In the genomic region with DNA sequence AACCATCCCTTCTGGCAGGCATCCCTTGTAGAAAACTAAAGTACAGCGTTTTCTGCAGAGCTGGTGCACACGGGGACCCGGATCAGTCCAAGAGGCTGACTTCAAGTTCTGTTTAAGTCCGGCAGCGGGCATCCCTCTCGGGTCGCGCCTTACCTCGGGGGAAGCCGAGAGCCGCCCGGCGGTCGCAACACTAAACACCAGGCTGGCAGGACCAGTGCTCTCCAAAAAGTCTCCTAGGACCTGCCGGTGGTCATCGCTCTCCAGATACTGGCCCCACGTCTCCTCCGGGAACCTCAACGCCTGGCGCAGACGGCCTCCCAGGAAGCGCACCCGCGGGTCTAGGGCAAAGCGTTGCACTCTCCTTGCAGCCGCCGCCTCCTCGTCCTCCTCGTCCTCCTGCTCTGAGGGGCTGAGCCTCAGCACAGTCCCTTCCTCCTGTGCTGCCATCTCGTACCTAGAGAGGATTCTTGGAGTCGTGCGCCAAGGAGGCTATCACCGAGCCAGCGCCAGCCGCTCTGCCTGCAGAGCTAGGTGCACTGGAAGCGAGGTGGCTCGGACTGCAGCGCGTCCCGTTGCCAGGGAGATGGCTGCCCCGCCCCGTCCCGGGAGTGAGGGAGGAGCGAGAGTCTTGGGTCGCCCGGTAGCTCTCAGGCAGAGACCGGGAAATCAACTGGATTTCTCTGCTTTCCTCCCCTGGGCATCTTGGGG, we compare ENCODE assay signal across 8 mouse cellular contexts. TPM values are rescaled to one million over a fixed set of nuclear protein-coding genes. Genes with fewer than 3 reads are reported as not detected.
DNase-seq lines count a peak whose midpoint lies in the region; ATAC-seq and TF ChIP-seq lines count a peak whose summit lies in the region.

TSS of gene Dnah11 (minus strand) at position 658 of the 708 bp plus-strand sequence.

- H3K36me3 ChIP-seq in G1E (replicated peaks) = no peaks in the 10 kb centered on the region
- no peaks in the 10 kb centered on the region for H3K36me3 ChIP-seq in forebrain, postnatal 0 days (ENCODE audit: insufficient read depth)

- intact Hi-C loops in heart, postnatal 36 days (cut with DNase I) = loop anchor here (10.0 kb wide), 1 partner anchor 636 kb away; no protein-coding TSS in a partner anchor

- H3K4me1 ChIP-seq in G1E (ENCODE audit: insufficient read depth, low read depth, low read length) = peaks cover 10% of the 10 kb centered on the region
- no peaks in the 10 kb centered on the region for H3K4me1 ChIP-seq in forebrain, postnatal 0 days (ENCODE audit: insufficient read depth)
- H3K4me1 ChIP-seq in lung, adult 2 months (ENCODE audit: control insufficient read depth, insufficient read depth, low read length) = no peaks in the 10 kb centered on the region; the same call in 1 of the 2 replicates
- peaks cover 9% of the 10 kb centered on the region; the same call in 1 of the 2 replicates for H3K4me1 ChIP-seq in olfactory bulb, adult 2 months (ENCODE audit: control insufficient read depth, insufficient read depth, low read length)

- peak within 1 kb of the TSS; percentile 40 for H3K9ac ChIP-seq in forebrain, postnatal 0 days

- no peak for TF ChIP-seq CTCF in G1E (IDR thresholded peaks at IDR 0.05; ENCODE audit: low read depth, low read length)
- no peak for TF ChIP-seq CTCF in forebrain, postnatal 0 days (IDR thresholded peaks at IDR 0.05; ENCODE audit: low read depth)
- TF ChIP-seq CTCF in lung, adult 2 months (IDR thresholded peaks at IDR 0.05; ENCODE audit: insufficient read depth, low read length) = no peak
- TF ChIP-seq CTCF in olfactory bulb, adult 2 months (IDR thresholded peaks at IDR 0.05; ENCODE audit: insufficient read depth, low read depth, low read length) = no peak

- H3K4me2 ChIP-seq in forebrain, postnatal 0 days (ENCODE audit: low read depth) = peak within 1 kb of the TSS; percentile 98

- ATAC-seq in G1E (ENCODE audit: extremely low read depth, insufficient number of reproducible peaks, low FRiP score, poor library complexity, severe bottlenecking) = peak; percentile 80
- ATAC-seq in forebrain, postnatal 0 days = peak; percentile 95

- peak; percentile 44; the same call in 1 of the 2 replicates for TF ChIP-seq POLR2A in lung, adult 2 months (IDR thresholded peaks at IDR 0.05; ENCODE audit: borderline replicate concordance, extremely low read depth, low read depth, low read length)
- TF ChIP-seq POLR2A in olfactory bulb, adult 2 months (IDR thresholded peaks at IDR 0.05; ENCODE audit: insufficient read depth, low read depth, low read length) = no peak

- DNase-seq in G1E (ENCODE audit: low spot score) = peak; percentile 8
- DNase-seq in cerebellum, adult 8-10 months = peak; percentile 83
- peak; percentile 56 for DNase-seq in forebrain, postnatal 0 days
- DNase-seq in heart, postnatal 36 days = peak; percentile 48 to 62
- peak; percentile 4 to 15 for DNase-seq in layer of hippocampus, adult 18-20 months (ENCODE audit: low spot score in 2 of 2)
- DNase-seq in lung, adult 2 months = peak; percentile 74
- peak; percentile 15 to 32 for DNase-seq in thymus, adult 18-20 months

- no peak within 1 kb of the TSS for H3K27ac ChIP-seq in forebrain, postnatal 0 days (ENCODE audit: low read depth, low read length)
- no peak within 1 kb of the TSS for H3K27ac ChIP-seq in olfactory bulb, adult 2 months (ENCODE audit: insufficient read depth, low read depth, low read length)

- WGBS in forebrain, postnatal 0 days = under 1% methylated on average over 47 of the region's 47 CpGs
- WGBS in lung, adult 2 months = 2% methylated on average over 47 of the region's 47 CpGs
- WGBS in olfactory bulb, adult 2 months = under 1% methylated on average over 47 of the region's 47 CpGs

- H3K9me3 ChIP-seq in G1E (replicated peaks) = no peaks in the 10 kb centered on the region; the same call in 1 of the 2 replicates
- H3K9me3 ChIP-seq in forebrain, postnatal 0 days (ENCODE audit: low read length) = no peaks in the 10 kb centered on the region

- peak within 1 kb of the TSS; percentile 64 for H3K4me3 ChIP-seq in G1E (ENCODE audit: low read depth, low read length)
- H3K4me3 ChIP-seq in forebrain, postnatal 0 days (ENCODE audit: low read depth, low read length) = peak within 1 kb of the TSS; percentile 45
- peak within 1 kb of the TSS; percentile 77 for H3K4me3 ChIP-seq in lung, adult 2 months (replicated peaks; ENCODE audit: extremely low read depth, low read depth, low read length)
- H3K4me3 ChIP-seq in olfactory bulb, adult 2 months (ENCODE audit: insufficient read depth, low read depth, low read length) = peak within 1 kb of the TSS; percentile 86

- H3K27me3 ChIP-seq in G1E (ENCODE audit: insufficient read depth, low read length) = peaks cover 8% of the 10 kb centered on the region; the same call in 1 of the 2 replicates
- H3K27me3 ChIP-seq in forebrain, postnatal 0 days (ENCODE audit: insufficient read depth, low read length) = peaks cover 30% of the 10 kb centered on the region

RNA-seq across cellular contexts. Expression of gene Dnah11, which starts in this region (rescaled TPM):
- not detected in 2 replicates for total RNA-seq in G1E (2014; fragmentation: Nextera tagmentation)
- 0.05 and 0.06 TPM in 2 replicates for total RNA-seq in G1E (2017)
- not detected in 2 replicates for polyA plus RNA-seq in G1E (2012)
- total RNA-seq in forebrain, postnatal 0 days (2014; rRNA removed) = 0.77 and 1.9 TPM in 2 replicates
- 0.17 and 0.23 TPM in 2 replicates for polyA plus RNA-seq in forebrain, postnatal 0 days (2015; fragmentation: Nextera tagmentation; extraction: Ambion mirVana)
- not detected for total RNA-seq in heart, postnatal 36 days (2021)
- total RNA-seq in layer of hippocampus, adult 18-20 months (2021) = 1 to 10 TPM; 1.0 to 1.4 TPM
- 1.6 and 2.0 TPM in 2 replicates for polyA plus RNA-seq in lung, adult 2 months (2012; rRNA removed)
- polyA plus RNA-seq in olfactory bulb, adult 2 months (2012; ENCODE audit: insufficient read depth, insufficient read length, low replicate concordance, missing spikeins) = not detected in 2 replicates

Comparison
In these comparisons a context has a peak if more than half of its experiments do, and no peak if none do; other contexts are left out.
1. Peak in DNase-seq, ATAC-seq and H3K4me3 ChIP-seq in G1E; RNA of the gene not detected or under 1 TPM.
2. Peak in DNase-seq in heart, postnatal 36 days; RNA of the gene not detected or under 1 TPM.
3. DNase-seq: peak in every context shown above with its lines; median percentile 83 in cerebellum, adult 8-10 months; 74 in lung, adult 2 months; 56 in forebrain, postnatal 0 days; 55 in heart, postnatal 36 days; 24 in thymus, adult 18-20 months; 10 in layer of hippocampus, adult 18-20 months; 8 in G1E.